Mouse (Mus musculus): ENCODE data around the gene Tmem117.

DNA sequence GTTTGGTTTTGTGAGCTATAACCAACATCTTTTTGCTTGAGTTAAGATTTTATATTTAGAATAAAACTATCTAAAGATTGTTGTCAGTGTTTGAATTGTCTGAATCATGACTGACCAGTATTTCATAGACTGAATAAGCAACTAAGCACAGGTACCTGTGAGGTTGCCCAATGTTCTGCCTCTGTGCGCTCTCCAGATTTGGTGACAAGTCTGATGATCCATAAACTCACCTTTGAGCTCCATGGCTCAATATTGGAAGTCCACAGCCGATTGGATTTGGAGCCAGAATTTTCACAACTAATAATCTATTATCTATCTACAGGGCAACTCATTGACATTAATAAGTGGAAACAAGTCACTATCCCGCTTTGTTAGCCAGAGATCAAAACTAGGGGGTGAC lies 312.9 kb downstream of the Tmem117 start:
- TF ChIP-seq CTCF (IDR thresholded peaks at IDR 0.05; ENCODE audit: low read depth) (no peak), EP300 (optimal IDR thresholded peaks at IDR 0.05) (no peak)

Data from stomach, postnatal 0 days (tissue).